Mouse (Mus musculus): ENCODE results near the gene Lrp4.

DNA sequence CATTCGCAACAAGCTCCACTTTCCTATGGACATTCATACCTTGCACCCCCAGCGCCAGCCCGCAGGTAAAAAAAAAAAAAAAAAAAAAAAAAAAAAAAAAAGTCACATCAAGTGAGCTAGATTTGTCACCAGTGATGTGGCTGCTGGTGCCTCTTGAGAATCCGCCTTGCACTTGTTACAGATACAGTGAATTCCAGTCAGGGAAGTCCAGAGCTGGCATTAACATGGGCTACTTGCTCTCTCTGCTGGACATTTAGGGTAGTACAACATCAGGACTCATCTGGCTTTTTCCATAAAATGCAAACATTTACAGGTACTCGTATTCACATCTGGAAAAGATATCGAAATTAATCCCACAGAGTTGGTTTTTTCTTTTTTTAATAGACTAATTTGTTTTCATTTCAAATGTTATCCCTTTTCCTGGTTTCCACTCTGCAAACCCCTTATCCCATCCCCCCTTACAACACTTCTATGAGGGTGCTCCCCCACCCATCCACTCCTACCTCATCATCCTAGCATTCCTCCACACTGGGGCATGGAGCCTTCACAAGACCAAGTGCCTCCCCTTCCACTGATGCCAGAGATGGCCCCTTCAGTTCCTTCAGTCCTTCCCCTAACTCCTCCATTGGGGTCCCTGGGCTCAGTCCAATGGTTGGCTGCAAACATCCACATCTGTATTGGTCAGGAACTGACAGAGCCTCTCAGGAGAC lies 23.6 kb downstream of the Lrp4 start:
- TF ChIP-seq EP300 (IDR thresholded peaks at IDR 0.05): 0 out of 2 replicates have a peak, but pooled peaks have one; percentile 22
- peak; percentile 89 for TF ChIP-seq CTCF (IDR thresholded peaks at IDR 0.05)

Measured in lung, postnatal 0 days (tissue).